Mouse (Mus musculus): Measurements from ENCODE around the gene Olfr1090.

The Olfr1090 gene

DNA sequence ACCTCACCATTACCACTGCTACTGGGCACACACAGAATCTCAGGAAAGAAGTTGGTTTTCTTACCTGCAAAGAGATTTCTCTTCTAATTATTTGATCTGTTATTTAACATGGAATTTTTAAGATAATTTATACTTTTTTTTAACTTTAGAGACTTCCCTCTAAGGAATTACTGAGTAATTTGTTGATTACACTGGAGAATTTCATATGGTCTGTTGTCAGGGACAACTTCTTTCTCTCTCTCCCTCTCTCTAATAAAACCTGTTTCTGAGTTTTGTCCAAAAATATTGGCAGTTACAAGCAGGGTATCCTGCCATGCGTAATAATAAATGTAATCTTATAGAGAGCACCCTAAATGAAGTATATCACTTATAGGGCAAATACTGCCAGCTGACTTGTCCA, at the start of gene Olfr1090:
Gene Olfr1090, minus strand, starts transcription at position 101 of the 400 bp plus-strand sequence.
- no peak for DNase-seq (ENCODE audit: low spot score)

DNA sequence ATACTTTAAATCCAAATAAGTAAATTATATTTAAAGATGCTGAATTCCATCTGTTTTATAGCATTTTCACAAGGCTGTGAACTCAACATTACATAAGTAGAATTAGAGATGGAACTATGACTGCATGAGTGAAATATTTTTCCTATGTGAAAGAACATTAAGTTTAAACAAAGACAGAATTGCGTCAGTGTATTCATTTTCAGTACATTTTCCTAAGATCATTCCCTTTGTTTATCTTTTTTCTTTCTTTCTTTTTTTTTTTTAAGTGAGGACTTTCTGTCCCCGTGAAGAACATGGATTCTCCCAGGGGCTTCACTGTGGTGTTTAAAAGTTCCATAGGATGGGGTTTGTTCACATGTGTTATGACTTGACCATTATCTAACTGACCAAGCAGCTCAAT, 23.4 kb upstream of the Olfr1090 start, which contains the start of gene Olfr1093:
Gene Olfr1093, plus strand, starts transcription at position 301 of the 400 bp plus-strand sequence.
- no peak for DNase-seq (ENCODE audit: low spot score)

DNA sequence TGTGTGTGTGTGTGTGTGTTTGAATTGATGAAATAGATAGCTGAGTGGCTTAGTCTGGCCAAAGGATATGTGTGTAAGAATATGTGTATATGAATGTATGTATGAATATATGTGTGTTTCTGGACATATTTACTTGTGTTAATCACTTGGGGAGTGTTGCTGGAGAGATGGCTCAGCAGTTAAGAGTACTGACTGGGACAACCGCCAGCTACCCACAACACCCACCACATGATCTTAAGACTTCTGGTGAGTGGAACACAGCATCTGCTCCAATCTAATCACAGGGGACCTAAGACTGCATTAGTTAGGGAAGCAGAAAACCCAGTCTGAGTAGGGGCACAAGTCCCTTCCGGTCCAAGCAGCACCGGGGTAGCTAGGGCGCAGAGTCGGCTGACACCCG, 2.3 kb upstream of the Olfr1090 start:
- DNase-seq (ENCODE audit: low spot score) = no peak

DNA sequence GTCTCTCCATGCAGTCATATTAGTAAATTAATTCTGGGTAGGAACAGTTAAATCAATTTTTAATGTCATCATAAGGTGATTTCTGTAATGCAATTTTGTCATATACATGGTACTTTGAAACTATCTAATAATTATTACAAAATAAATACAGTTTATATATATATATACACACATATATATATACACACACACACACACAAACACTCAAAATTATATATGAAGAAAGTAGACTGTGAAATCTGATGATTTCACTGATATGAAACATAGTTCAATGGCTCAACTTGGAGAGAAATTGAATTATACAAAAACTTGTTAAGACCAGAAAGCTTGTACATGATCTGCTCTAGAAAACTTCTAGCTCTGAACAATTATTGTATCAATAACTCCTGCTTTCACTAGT, 25.2 kb downstream of the Olfr1090 start, which contains the start of gene Olfr1089:
Gene Olfr1089, minus strand, starts transcription at position 101 of the 400 bp plus-strand sequence.
- DNase-seq (ENCODE audit: low spot score) = no peak

Data from urinary bladder, postnatal 10 days (tissue).